Mouse (Mus musculus): ENCODE measurements around the gene Dhx8. TPM values are rescaled to one million over a fixed set of nuclear protein-coding genes. Genes with fewer than 3 reads are reported as not detected.

Dhx8 gene
- polyA plus RNA-seq, 1 experiment, result 11.2 TPM

DNA sequence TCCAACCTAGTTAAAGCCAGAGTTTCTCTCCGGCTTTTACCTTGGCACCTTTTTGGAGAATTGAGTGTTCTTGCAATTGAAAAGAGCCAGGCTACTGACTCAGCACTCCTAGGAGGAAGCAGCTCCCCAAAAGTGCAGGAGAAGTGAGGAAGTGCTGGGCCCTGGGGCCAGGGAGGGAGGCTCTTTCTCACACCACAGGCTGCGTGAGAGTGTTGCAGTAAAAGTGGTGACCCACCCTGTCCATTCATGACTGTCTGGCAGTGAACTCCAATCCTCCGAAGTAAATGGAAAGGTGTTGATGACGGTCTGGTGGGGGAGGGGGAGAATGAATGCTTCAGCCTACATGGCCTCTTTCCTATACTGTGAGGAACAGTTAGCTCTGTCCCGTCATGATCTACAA, 24.2 kb upstream of the Dhx8 start:
- no peak for DNase-seq (ENCODE audit: low read depth in 1 of 2, low spot score in 2 of 2)
- Histone ChIP-seq H3K27ac (ENCODE audit: insufficient read depth, low read length) (no peak overlapping the region), H3K4me1 (ENCODE audit: control insufficient read depth, insufficient read depth, insufficient read length) (no peaks in the 10 kb centered on the region), H3K4me3 (ENCODE audit: extremely low read depth, insufficient read depth, insufficient read length) (no peak overlapping the region), H3K27me3 (ENCODE audit: control insufficient read depth, insufficient read depth, low read length) (no peaks in the 10 kb centered on the region), H3K36me3 (ENCODE audit: control insufficient read depth, insufficient read depth, low read length) (no peaks in the 10 kb centered on the region)
- TF ChIP-seq POLR2A (IDR thresholded peaks at IDR 0.05; ENCODE audit: low read depth, low read length), result no peak
- 31% methylated on average over 5 of the region's 5 CpGs for WGBS

DNA sequence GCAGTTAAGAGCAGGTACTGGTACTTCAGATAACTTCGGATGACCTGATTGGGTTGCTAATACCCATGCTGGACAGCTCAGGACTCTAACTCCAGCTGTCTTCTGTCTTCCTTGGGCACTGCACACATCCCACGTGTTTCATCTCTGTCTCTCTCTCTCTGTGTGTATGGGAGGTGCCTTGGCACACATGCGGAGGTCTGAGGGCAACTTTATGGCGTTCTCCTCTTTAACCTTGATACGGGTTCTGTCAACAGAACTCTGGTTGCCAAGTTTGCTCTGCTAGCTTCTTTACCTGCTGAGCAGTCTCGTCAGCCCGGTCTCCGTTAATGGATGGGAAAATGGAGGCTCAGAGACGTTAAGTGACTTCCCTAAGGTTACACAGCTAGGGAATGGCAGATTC, 19.9 kb upstream of the Dhx8 start:
- Histone ChIP-seq H3K4me1 (ENCODE audit: control insufficient read depth, insufficient read depth, insufficient read length) (no peaks in the 10 kb centered on the region), H3K36me3 (ENCODE audit: control insufficient read depth, insufficient read depth, low read length) (no peaks in the 10 kb centered on the region), H3K27me3 (ENCODE audit: control insufficient read depth, insufficient read depth, low read length) (no peaks in the 10 kb centered on the region; the same call in 1 of the 2 replicates), H3K4me3 (ENCODE audit: extremely low read depth, insufficient read depth, insufficient read length) (no peak overlapping the region), H3K27ac (ENCODE audit: insufficient read depth, low read length) (no peak overlapping the region)
- 85% methylated on average over 9 of the region's 9 CpGs for WGBS
- TF ChIP-seq POLR2A (IDR thresholded peaks at IDR 0.05; ENCODE audit: low read depth, low read length) (no peak), CTCF (IDR thresholded peaks at IDR 0.05; ENCODE audit: extremely low read depth, insufficient read depth, insufficient read length, insufficient replicate concordance) (no peak)
- DNase-seq (ENCODE audit: low read depth in 1 of 2, low spot score in 2 of 2), result no peak

DNA sequence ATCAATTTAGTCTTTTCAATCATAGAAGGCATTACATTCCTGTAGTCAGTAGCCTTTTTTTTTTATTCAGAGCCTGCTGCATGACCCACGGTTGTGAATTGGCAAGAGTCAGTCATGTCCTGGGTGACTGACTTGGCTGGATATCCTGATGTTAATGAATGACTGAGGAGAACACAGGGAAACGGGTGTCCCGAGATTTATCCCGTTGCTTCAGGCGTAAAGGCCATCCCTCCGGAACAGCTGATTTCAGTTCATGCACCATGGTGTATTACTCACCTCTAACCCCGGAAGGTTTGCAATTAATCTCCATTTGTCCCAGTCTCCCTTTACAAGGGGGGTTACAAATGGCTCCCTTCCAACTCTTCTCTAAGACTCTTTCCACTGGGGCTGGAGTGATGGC, 18.7 kb upstream of the Dhx8 start:
- H3K27ac ChIP-seq (ENCODE audit: insufficient read depth, low read length), result no peak overlapping the region
- no peaks in the 10 kb centered on the region for H3K4me1 ChIP-seq (ENCODE audit: control insufficient read depth, insufficient read depth, insufficient read length)
- TF ChIP-seq POLR2A (IDR thresholded peaks at IDR 0.05; ENCODE audit: low read depth, low read length) (no peak), CTCF (IDR thresholded peaks at IDR 0.05; ENCODE audit: extremely low read depth, insufficient read depth, insufficient read length, insufficient replicate concordance) (no peak)
- DNase-seq (ENCODE audit: low read depth in 1 of 2, low spot score in 2 of 2), result no peak
- no peaks in the 10 kb centered on the region; the same call in 1 of the 2 replicates for H3K27me3 ChIP-seq (ENCODE audit: control insufficient read depth, insufficient read depth, low read length)
- H3K4me3 ChIP-seq (ENCODE audit: extremely low read depth, insufficient read depth, insufficient read length), result no peak overlapping the region
- WGBS, result 87% methylated on average over 7 of the region's 7 CpGs
- no peaks in the 10 kb centered on the region for H3K36me3 ChIP-seq (ENCODE audit: control insufficient read depth, insufficient read depth, low read length)

DNA sequence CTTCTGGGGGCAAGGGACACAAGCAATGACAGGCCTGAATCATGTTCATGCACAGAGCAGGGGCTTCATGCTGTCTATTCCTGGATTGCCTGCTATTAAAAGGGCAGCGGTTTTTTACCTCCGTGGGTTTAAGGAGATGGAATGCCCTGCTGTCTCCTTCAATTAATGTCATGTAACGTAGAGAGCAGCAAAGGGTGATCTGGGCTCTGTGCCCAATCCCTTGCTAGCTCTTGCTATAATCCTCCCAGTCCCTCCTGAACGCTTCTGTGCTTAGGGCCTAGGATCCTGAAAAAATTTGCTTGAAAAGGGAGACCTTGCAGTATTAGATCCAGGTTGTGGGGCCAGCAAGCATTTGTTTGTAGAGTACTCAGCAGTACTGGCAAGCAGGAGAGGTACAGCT, 14.4 kb upstream of the Dhx8 start:
- H3K4me3 ChIP-seq (ENCODE audit: extremely low read depth, insufficient read depth, insufficient read length), result no peak overlapping the region
- TF ChIP-seq CTCF (IDR thresholded peaks at IDR 0.05; ENCODE audit: extremely low read depth, insufficient read depth, insufficient read length, insufficient replicate concordance), result no peak
- no peak for TF ChIP-seq POLR2A (IDR thresholded peaks at IDR 0.05; ENCODE audit: low read depth, low read length)
- no peak overlapping the region for H3K27ac ChIP-seq (ENCODE audit: insufficient read depth, low read length)
- WGBS, result 76% methylated on average over 4 of the region's 4 CpGs
- no peaks in the 10 kb centered on the region; the same call in 1 of the 2 replicates for H3K27me3 ChIP-seq (ENCODE audit: control insufficient read depth, insufficient read depth, low read length)
- H3K36me3 ChIP-seq (ENCODE audit: control insufficient read depth, insufficient read depth, low read length), result no peaks in the 10 kb centered on the region
- no peaks in the 10 kb centered on the region for H3K4me1 ChIP-seq (ENCODE audit: control insufficient read depth, insufficient read depth, insufficient read length)
- DNase-seq (ENCODE audit: low read depth in 1 of 2, low spot score in 2 of 2), result no peak

DNA sequence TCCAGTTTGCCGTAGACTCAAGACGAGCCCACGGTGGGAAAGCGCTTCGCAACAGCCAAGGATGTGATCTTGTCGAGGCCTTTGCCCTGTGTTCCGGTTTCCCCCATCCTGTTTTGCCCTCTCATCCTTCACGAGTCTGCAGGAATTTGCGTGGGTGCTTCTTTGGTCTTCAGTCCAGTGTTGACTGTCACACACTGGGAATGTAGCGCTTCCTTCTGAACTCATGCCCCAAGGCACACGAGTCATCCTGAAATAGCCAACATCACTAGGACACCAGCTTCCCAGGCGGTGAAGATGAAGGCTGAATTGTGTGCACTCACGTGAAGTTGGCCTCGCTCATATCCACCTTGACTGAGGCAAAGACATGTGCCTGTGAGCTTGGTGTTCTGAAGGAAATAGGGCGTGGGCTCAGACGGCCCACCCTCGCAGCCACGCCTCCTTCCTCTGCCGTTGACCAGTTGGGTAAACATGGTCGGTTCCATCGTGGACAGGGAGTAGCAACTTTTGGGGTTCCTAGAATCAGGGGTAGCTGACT, 12.7 kb upstream of the Dhx8 start:
- no peak for DNase-seq (ENCODE audit: low read depth in 1 of 2, low spot score in 2 of 2)
- 83% methylated on average over 21 of the region's 21 CpGs for WGBS

DNA sequence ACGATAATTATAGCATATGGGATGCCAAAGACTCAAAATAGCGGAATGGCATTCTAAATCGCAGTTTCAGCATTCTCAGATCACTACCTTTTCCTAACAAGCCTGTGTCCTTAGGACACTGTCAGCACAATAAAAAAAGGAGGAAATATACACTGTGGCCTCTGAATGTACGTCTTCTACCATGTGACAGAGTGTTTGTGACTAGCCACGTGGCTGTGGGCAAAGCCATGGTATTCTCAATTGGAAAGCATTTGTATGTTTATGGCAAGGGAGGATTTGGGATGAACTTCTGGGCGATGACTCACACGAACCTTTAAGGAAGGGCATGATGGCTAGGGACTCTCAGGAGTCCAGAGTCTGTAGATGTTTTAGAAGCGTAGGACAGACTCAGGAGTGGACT, 7.7 kb upstream of the Dhx8 start:
- H3K4me1 ChIP-seq (ENCODE audit: control insufficient read depth, insufficient read depth, insufficient read length), result no peaks in the 10 kb centered on the region
- no peak overlapping the region for H3K27ac ChIP-seq (ENCODE audit: insufficient read depth, low read length)
- no peak for DNase-seq (ENCODE audit: low read depth in 1 of 2, low spot score in 2 of 2)
- WGBS, result 80% methylated on average over 8 of the region's 8 CpGs
- H3K36me3 ChIP-seq (ENCODE audit: control insufficient read depth, insufficient read depth, low read length), result no peaks in the 10 kb centered on the region
- TF ChIP-seq CTCF (IDR thresholded peaks at IDR 0.05; ENCODE audit: extremely low read depth, insufficient read depth, insufficient read length, insufficient replicate concordance), result no peak
- H3K27me3 ChIP-seq (ENCODE audit: control insufficient read depth, insufficient read depth, low read length), result no peaks in the 10 kb centered on the region
- no peak overlapping the region for H3K4me3 ChIP-seq (ENCODE audit: extremely low read depth, insufficient read depth, insufficient read length)

More for the DNA sequence above, 12.7 kb upstream of the Dhx8 start:
- no peak overlapping the region for H3K4me3 ChIP-seq (ENCODE audit: extremely low read depth, insufficient read depth, insufficient read length)
- H3K36me3 ChIP-seq (ENCODE audit: control insufficient read depth, insufficient read depth, low read length), result no peaks in the 10 kb centered on the region
- TF ChIP-seq POLR2A (IDR thresholded peaks at IDR 0.05; ENCODE audit: low read depth, low read length), result no peak
- no peak for TF ChIP-seq CTCF (IDR thresholded peaks at IDR 0.05; ENCODE audit: extremely low read depth, insufficient read depth, insufficient read length, insufficient replicate concordance)
- no peak overlapping the region for H3K27ac ChIP-seq (ENCODE audit: insufficient read depth, low read length)
- no peaks in the 10 kb centered on the region for H3K4me1 ChIP-seq (ENCODE audit: control insufficient read depth, insufficient read depth, insufficient read length)
- no peaks in the 10 kb centered on the region; the same call in 1 of the 2 replicates for H3K27me3 ChIP-seq (ENCODE audit: control insufficient read depth, insufficient read depth, low read length)

DNA sequence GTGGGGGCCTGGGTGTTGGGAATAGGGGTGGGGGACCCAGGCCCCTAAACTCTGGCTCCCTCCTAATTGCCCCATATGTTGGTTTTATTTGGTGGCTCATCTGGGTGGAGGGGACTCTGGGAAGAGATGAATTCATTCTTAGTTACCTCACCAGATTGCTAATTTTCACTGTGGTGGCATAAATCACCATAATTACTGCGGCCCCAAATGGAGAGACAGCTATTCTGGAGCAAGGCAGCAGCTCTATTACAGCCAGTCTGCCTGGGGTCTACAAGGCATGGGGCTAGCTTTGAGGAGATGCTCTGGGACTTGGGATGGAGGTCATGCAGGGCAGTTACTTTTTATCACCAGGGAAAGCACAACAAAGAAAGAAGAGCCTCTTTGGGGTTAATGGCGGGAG, 6.0 kb upstream of the Dhx8 start:
- no peak overlapping the region for H3K27ac ChIP-seq (ENCODE audit: insufficient read depth, low read length)
- DNase-seq (ENCODE audit: low read depth in 1 of 2, low spot score in 2 of 2), result no peak
- WGBS, result 86% methylated on average over 2 of the region's 2 CpGs

More for the DNA sequence above, 6.0 kb upstream of the Dhx8 start:
- no peaks in the 10 kb centered on the region; the same call in 1 of the 2 replicates for H3K27me3 ChIP-seq (ENCODE audit: control insufficient read depth, insufficient read depth, low read length)
- no peaks in the 10 kb centered on the region for H3K36me3 ChIP-seq (ENCODE audit: control insufficient read depth, insufficient read depth, low read length)
- H3K4me1 ChIP-seq (ENCODE audit: control insufficient read depth, insufficient read depth, insufficient read length), result no peaks in the 10 kb centered on the region
- H3K4me3 ChIP-seq (ENCODE audit: extremely low read depth, insufficient read depth, insufficient read length), result no peak overlapping the region
- TF ChIP-seq POLR2A (IDR thresholded peaks at IDR 0.05; ENCODE audit: low read depth, low read length), result no peak
- no peak for TF ChIP-seq CTCF (IDR thresholded peaks at IDR 0.05; ENCODE audit: extremely low read depth, insufficient read depth, insufficient read length, insufficient replicate concordance)
